Mouse (Mus musculus): ENCODE data around the gene Ccdc71.

GRCm38 (mm10) chr9:108439176-108439575, 21.2 kb upstream of the Ccdc71 start:
- TF ChIP-seq CTCF (IDR thresholded peaks at IDR 0.05; ENCODE audit: low read depth, low read length) (no peak), POLR2AphosphoS5 (IDR thresholded peaks at IDR 0.05; ENCODE audit: insufficient replicate concordance, low read depth, low read length) (no peak), GATA1 (IDR thresholded peaks at IDR 0.05; ENCODE audit: borderline replicate concordance, low read length) (no peak), GATA2 (IDR thresholded peaks at IDR 0.05; ENCODE audit: borderline replicate concordance, low read depth, low read length) (no peak), TAL1 (conservative IDR thresholded peaks at IDR 0.05; ENCODE audit: low read depth, low read length) (no peak)

Data from G1E (cell line).